Mouse (Mus musculus) embryonic fibroblast, embryonic 13.5 days (primary cell): ENCODE results near the gene Gjc3.

Experiments
- CTCF ChIP-seq: IDR thresholded peaks from 2 replicates; pipeline ENCODE4 v1.5.1; 2011; ENCODE audit warnings: mild to moderate bottlenecking, control low read depth, low read length, moderate library complexity, borderline replicate concordance; ENCODE audit not compliant: insufficient read depth
- POLR2A ChIP-seq: IDR thresholded peaks from 2 replicates; pipeline ENCODE4 v1.6.1; 2011; ENCODE audit warnings: low read depth, mild to moderate bottlenecking, control low read depth, low read length, moderate library complexity

DNA sequence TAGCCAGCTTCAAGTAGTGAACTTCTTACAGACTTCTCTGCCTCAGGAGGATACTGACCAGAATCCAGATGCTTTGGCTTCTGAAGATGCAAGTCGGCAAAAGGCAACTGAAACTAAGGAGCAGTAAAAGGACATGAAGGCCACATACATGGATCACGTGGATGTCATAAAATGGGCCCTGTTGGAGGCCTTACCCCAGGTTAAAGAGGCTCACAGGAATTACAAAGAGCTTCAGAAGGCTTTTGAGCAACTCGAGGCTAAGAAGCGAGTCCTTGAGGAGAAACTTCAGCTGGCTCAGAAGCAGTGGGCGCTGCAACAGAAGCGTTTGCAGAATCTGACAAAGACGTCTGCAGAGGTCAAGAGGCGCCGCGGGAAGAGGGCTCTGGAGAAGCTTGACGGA is 34.5 kb downstream of the Gjc3 start:
- no peak for TF ChIP-seq CTCF
- TF ChIP-seq POLR2A: no peak
